Mouse (Mus musculus): ENCODE measurements around the gene Xrcc3. TPM values are rescaled to one million over a fixed set of nuclear protein-coding genes. Genes with fewer than 3 reads are reported as not detected.

Xrcc3 gene
- polyA plus RNA-seq, 2 experiments = 10.1 to 26.3 TPM

DNA sequence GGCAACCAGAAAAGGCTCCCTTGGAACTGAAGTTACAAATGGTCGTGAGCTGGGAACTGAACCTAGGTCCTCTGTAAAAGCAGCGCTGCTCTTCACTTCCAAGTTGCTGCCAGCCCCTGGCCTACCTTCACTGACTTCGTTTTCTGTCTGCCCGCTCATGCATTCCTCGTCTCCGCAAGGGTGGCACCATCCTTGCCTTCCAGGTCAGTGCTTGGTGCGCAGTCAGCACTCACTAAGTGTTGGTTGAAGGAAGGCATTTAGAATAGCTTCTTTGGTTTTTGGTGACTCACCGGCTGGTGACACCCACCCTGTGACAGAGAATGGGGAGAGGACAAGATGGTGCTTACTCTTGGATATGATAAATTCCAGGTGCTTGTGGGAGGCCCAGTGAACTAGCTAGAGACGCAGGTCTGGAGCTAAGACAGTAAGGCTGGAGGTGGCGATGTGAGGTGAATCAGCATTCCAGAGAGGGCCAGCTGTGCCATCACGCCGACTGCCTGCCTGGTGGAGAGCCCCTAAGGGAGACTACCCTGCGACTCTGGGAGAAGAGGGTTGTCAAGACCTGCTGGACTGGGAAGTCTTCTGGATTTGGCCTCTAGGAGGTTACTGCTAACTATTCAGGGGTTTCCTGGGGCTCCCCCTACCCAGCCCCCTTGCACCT is 50.9 kb downstream of the Xrcc3 start:
- 86% methylated on average over 13 of the region's 13 CpGs for WGBS
- DNase-seq (ENCODE audit: low spot score) (no peak), ATAC-seq (ENCODE audit: low FRiP score, low read depth) (no peak)
- no peak for TF ChIP-seq POLR2A (IDR thresholded peaks at IDR 0.05; ENCODE audit: borderline replicate concordance, extremely low read depth, insufficient read depth, insufficient read length)
- Histone ChIP-seq H3K9ac (ENCODE audit: low read depth, low read length, severe bottlenecking) (no peak overlapping the region), H3K4me1 (ENCODE audit: control insufficient read depth, insufficient read depth, low read length) (peaks cover 14% of the 10 kb centered on the region), H3K27ac (replicated peaks; ENCODE audit: low read depth, low read length) (no peak overlapping the region), H3K4me2 (replicated peaks; ENCODE audit: low read depth, low read length, severe bottlenecking) (no peak overlapping the region), H3K9me3 (ENCODE audit: control insufficient read depth, low read length) (no peaks in the 10 kb centered on the region), H3K4me3 (replicated peaks; ENCODE audit: low read length) (no peak overlapping the region), H3K36me3 (ENCODE audit: control insufficient read depth, insufficient read depth, low read length) (peaks cover 7% of the 10 kb centered on the region), H3K27me3 (ENCODE audit: control insufficient read depth, insufficient read depth, low read length) (no peaks in the 10 kb centered on the region)

DNA sequence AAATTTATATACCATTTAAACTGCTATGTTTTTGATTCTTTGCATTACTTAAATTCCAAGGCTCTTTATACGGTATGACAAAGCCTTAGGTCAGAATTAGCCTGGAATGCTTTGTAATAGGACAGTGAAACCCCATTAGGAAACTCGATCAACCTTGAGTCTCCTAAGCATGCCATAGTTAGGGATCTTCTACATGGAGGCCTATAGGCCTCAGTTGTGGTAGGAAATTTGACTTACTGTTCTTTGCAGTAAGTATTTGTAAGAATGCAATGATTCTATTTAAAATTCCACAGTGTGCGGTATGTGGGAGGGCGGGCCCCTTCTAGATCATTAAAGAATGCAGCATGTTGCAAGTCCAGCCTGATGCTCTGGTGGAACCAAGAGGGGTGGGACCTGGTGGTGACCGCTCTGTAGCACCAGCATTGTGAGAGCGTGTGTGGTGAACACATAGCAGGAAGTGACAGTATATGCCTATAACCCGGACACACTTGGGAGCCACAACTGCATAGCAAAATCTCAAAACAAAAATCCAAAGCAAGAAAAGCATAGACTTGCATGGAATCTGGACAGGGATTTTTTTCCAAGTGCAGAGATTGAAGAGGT is 53.3 kb downstream of the Xrcc3 start:
- H3K9ac ChIP-seq (ENCODE audit: low read depth, low read length, severe bottlenecking) = no peak overlapping the region
- ATAC-seq (ENCODE audit: low FRiP score, low read depth) = no peak
- no peak overlapping the region for H3K27ac ChIP-seq (replicated peaks; ENCODE audit: low read depth, low read length)
- peak overlapping the region; percentile 99 for H3K4me2 ChIP-seq (replicated peaks; ENCODE audit: low read depth, low read length, severe bottlenecking)
- H3K9me3 ChIP-seq (ENCODE audit: control insufficient read depth, low read length) = no peaks in the 10 kb centered on the region
- H3K4me3 ChIP-seq (replicated peaks; ENCODE audit: low read length) = peak overlapping the region; percentile 90
- no peak for TF ChIP-seq POLR2A (IDR thresholded peaks at IDR 0.05; ENCODE audit: borderline replicate concordance, extremely low read depth, insufficient read depth, insufficient read length)
- H3K4me1 ChIP-seq (ENCODE audit: control insufficient read depth, insufficient read depth, low read length) = peaks cover 11% of the 10 kb centered on the region; the same call in 1 of the 2 replicates
- H3K27me3 ChIP-seq (ENCODE audit: control insufficient read depth, insufficient read depth, low read length) = no peaks in the 10 kb centered on the region
- H3K36me3 ChIP-seq (ENCODE audit: control insufficient read depth, insufficient read depth, low read length) = peaks cover 7% of the 10 kb centered on the region
- no peak for DNase-seq (ENCODE audit: low spot score)
- 61% methylated on average over 7 of the region's 7 CpGs for WGBS

DNA sequence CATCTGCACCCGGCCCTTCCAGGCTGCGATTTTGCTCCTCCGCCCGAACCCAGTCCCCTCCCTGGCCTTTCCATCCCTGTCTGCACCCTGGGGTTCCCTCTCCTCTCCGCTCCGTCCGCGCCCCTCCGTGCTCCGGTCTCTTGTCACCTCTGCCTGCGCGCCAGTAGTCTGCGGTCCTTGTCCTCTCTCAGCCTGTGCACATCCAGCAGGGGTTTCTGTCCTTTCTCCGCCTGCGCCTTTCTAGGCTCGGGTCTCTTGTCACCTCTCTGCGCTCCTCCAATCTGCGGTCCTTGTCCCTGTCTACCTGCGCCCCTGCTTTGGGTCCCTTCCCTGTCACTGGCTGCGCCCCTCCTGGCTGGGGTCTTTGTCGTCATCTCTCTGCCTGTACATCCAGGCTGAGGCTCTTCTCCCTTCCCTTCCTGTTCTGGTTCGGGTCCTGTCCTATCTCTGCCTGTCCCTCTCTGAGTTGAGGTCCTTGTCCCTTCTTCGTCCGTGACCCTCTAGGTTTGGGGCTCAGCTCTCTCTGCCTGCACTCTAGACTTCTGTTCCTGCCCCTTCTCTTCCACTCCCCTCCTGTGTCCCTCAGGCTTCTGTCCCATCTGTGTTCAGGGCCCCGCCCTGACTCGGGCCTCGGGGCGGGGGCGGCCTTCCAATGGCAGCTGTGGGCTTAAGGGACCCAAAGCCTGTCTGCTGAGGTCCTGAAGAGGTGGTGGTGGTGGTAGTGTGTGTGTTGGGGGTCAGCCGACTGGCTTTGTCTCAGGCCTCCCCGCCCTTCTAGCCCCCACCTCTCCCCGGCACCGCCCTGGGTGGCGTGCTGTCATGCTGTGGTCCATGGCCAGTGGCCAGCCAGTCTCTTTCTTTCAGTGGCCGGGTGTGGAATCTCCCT is 54.3 kb downstream of the Xrcc3 start:
- ATAC-seq (ENCODE audit: low FRiP score, low read depth) = peak; percentile 39
- Histone ChIP-seq H3K9me3 (ENCODE audit: control insufficient read depth, low read length) (no peaks in the 10 kb centered on the region), H3K4me1 (ENCODE audit: control insufficient read depth, insufficient read depth, low read length) (peaks cover 11% of the 10 kb centered on the region; the same call in 1 of the 2 replicates), H3K9ac (ENCODE audit: low read depth, low read length, severe bottlenecking) (peak overlapping the region; percentile 87), H3K27me3 (ENCODE audit: control insufficient read depth, insufficient read depth, low read length) (no peaks in the 10 kb centered on the region), H3K4me3 (replicated peaks; ENCODE audit: low read length) (peak overlapping the region; percentile 90), H3K36me3 (ENCODE audit: control insufficient read depth, insufficient read depth, low read length) (peaks cover 7% of the 10 kb centered on the region; the same call in 1 of the 2 replicates), H3K4me2 (replicated peaks; ENCODE audit: low read depth, low read length, severe bottlenecking) (peak overlapping the region; percentile 99), H3K27ac (replicated peaks; ENCODE audit: low read depth, low read length) (peak overlapping the region; percentile 81)
- WGBS = 1% methylated on average over 34 of the region's 35 CpGs
- peak; percentile 14 for DNase-seq (ENCODE audit: low spot score)
- no peak for TF ChIP-seq POLR2A (IDR thresholded peaks at IDR 0.05; ENCODE audit: borderline replicate concordance, extremely low read depth, insufficient read depth, insufficient read length)

DNA sequence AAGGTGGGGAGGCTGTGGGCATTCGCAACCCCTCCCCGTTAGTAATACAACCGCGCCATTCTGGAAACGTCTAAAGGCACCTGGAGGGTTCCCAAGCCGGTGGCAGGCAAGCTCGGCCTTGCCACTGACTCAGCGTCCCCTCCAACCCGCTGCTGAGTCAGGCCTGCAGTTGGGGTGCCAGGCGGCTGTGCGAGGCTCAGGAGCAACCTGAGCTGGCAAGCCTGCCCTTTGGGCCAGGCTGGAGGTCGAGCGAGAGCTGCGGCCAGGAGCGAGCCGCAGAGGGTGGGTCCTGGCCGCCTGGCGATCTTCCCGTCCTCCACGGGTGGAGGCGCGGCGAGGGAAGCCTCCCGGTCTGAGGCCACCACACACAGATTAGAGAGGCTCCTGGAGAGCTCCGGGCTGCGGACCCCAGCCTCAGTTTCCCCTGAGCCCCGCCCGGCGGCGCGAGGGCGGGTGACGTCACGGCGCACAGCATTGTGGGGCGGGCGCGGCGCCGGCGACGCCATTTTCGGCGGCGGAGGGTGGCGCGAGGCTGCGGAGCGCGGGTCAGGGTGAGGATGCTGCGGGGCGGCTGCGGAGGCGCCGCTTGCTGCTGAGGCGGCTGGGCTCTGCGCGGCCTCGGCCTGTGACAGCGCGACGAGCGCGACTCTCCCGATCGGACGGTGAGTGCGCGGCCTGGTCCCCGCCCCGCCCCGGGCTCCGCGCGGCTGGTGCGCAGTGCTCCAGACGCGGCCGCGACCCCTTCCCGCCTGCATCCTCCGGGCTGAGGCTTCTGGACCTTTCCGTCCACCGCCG is 55.1 kb downstream of the Xrcc3 start, which contains the start of gene Klc1:
Gene Klc1 (plus strand): TSS at position 469 of the 795 bp plus-strand sequence.
- peak; percentile 86 for ATAC-seq (ENCODE audit: low FRiP score, low read depth)
- H3K4me1 ChIP-seq (ENCODE audit: control insufficient read depth, insufficient read depth, low read length) = peaks cover 11% of the 10 kb centered on the region; the same call in 1 of the 2 replicates
- H3K9ac ChIP-seq (ENCODE audit: low read depth, low read length, severe bottlenecking) = peak within 1 kb of the TSS; percentile 87
- peaks cover 7% of the 10 kb centered on the region; the same call in 1 of the 2 replicates for H3K36me3 ChIP-seq (ENCODE audit: control insufficient read depth, insufficient read depth, low read length)
- H3K9me3 ChIP-seq (ENCODE audit: control insufficient read depth, low read length) = no peaks in the 10 kb centered on the region
- peak within 1 kb of the TSS; percentile 90 for H3K4me3 ChIP-seq (replicated peaks; ENCODE audit: low read length)
- H3K27me3 ChIP-seq (ENCODE audit: control insufficient read depth, insufficient read depth, low read length) = no peaks in the 10 kb centered on the region
- peak within 1 kb of the TSS; percentile 99 for H3K4me2 ChIP-seq (replicated peaks; ENCODE audit: low read depth, low read length, severe bottlenecking)
- H3K27ac ChIP-seq (replicated peaks; ENCODE audit: low read depth, low read length) = peak within 1 kb of the TSS; percentile 81
- TF ChIP-seq POLR2A (IDR thresholded peaks at IDR 0.05; ENCODE audit: borderline replicate concordance, extremely low read depth, insufficient read depth, insufficient read length) = 0 out of 2 replicates have a peak, but pooled peaks have one; percentile 82
- peak; percentile 44 for DNase-seq (ENCODE audit: low spot score)
- 5% methylated on average over 43 of the region's 85 CpGs for WGBS
